Mouse (Mus musculus): ENCODE results near the gene Syt7. TPM values are rescaled to one million over a fixed set of nuclear protein-coding genes. Genes with fewer than 3 reads are reported as not detected.
A peak's percentile ranks its signal among the peaks of the same experiment; 100 is the strongest.

Syt7 gene
- polyA plus RNA-seq, 1 experiment = 85.2 TPM

DNA sequence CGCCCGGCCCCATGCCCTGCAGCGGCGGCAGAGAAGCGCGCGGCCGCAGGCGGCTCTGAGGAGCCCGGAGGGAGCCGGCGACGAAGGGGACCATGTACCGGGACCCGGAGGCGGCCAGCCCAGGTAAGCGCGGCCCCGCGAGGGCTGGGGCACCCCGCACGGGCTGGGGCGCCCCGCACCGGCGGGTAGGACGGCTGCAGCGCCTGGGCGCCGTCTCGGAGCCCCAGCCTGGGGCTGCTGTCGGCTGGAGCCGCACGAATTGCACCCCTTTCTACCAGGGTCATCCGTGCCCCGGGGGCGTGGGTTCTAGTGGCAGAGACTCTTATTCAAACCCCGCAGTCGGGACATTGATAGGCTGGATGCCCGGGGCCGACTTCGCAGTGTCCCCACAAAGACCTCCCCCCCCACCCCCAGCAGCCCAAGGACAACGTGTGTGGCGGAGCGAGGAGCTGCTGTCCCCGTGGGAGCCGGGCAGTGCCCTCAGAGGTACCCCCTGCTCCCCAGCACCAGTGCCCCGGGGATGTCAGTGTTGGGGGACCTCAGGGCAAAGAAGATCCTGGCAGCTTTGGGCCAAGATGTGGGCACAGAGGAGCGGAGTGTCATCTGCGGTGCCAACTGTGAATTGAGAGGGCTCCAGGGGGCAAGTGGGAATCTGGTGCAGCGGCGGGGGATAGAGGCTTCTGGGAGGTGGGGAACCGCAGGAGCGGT is 655 bp downstream of the Syt7 start:
- no peak for TF ChIP-seq CTCF (IDR thresholded peaks at IDR 0.05; ENCODE audit: borderline replicate concordance, extremely low read depth, insufficient read depth, insufficient read length)
- TF ChIP-seq POLR2A (IDR thresholded peaks at IDR 0.05; ENCODE audit: borderline replicate concordance, extremely low read depth, insufficient read depth, insufficient read length, poor library complexity, severe bottlenecking) = no peak
- DNase-seq (ENCODE audit: low read depth) = peak; percentile 38

DNA sequence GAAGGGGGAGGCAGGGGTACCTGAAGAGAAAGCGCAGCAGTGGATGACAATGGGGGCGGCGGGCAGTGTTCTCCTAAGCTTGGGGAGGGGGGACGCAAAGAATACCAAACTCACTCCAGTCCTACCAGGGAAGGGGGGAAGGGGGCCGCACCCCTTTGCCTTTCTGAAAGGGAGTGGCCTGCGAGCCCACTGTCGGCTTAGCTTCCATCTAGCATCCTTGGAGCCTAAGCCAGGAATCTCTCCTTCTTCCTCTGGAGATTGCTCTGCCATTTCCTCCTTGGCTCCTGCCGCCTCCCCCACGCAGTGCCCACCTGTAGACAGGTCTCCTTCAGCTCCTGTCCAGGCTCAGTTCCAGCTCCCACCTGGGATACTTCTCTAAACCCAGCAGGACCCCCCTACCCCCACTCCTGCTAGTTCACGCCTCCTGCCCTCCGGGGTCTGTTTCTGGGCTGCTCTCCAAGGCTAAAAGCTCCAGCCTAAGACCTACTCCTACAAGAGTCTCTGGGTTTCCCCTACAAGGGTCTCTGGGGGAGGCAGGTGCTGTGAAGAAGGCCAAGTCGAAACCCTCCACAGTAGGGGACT is 1.3 kb downstream of the Syt7 start:
- TF ChIP-seq POLR2A (IDR thresholded peaks at IDR 0.05; ENCODE audit: borderline replicate concordance, extremely low read depth, insufficient read depth, insufficient read length, poor library complexity, severe bottlenecking) = no peak
- no peak for TF ChIP-seq CTCF (IDR thresholded peaks at IDR 0.05; ENCODE audit: borderline replicate concordance, extremely low read depth, insufficient read depth, insufficient read length)
- DNase-seq (ENCODE audit: low read depth) = peak; percentile 19

DNA sequence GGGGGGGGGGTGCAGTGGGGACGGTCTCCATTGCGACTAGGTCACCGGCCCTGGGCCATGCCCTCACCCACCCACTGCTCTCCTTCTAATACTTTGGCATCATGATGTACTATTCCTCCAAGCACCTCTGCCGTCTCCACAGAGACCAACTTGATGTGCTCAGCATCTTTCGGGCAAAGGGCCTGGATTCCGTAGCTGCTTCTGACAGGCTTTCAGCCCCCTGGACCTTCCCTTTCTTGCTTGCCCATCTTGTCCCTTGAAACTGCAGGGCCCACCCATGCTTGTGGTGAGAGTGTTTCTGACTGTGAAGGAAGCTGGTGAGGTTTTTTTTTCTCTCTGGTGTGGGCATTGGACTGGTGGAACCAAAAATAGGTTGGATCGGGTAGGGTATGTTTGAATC is 2.1 kb downstream of the Syt7 start:
- DNase-seq (ENCODE audit: low read depth) = no peak
- no peak for TF ChIP-seq POLR2A (IDR thresholded peaks at IDR 0.05; ENCODE audit: borderline replicate concordance, extremely low read depth, insufficient read depth, insufficient read length, poor library complexity, severe bottlenecking)
- no peak for TF ChIP-seq CTCF (IDR thresholded peaks at IDR 0.05; ENCODE audit: borderline replicate concordance, extremely low read depth, insufficient read depth, insufficient read length)

DNA sequence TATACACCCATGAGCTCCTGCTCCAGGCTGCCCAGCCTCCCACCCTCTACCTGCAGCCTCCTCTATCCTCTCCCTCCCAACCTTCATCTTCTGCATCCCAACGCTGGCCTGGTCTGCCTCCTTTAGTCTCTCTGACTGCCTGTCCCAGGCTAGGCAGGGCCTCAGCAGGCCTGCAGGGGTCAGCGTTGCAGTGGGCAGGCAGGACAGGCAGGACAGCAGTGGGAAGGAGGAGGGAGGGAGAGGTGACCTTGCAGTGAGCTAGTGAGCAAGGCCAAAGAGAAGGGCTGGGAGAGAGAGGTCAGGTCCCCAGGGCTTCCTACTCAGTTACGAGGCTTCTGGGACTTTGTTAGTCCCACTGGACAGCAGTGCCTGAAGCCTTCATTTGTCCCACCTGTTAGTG is 3.1 kb downstream of the Syt7 start:
- TF ChIP-seq POLR2A (IDR thresholded peaks at IDR 0.05; ENCODE audit: borderline replicate concordance, extremely low read depth, insufficient read depth, insufficient read length, poor library complexity, severe bottlenecking) (no peak), CTCF (IDR thresholded peaks at IDR 0.05; ENCODE audit: borderline replicate concordance, extremely low read depth, insufficient read depth, insufficient read length) (peak; percentile 45; the same call in 1 of the 2 replicates)
- no peak for DNase-seq (ENCODE audit: low read depth)

DNA sequence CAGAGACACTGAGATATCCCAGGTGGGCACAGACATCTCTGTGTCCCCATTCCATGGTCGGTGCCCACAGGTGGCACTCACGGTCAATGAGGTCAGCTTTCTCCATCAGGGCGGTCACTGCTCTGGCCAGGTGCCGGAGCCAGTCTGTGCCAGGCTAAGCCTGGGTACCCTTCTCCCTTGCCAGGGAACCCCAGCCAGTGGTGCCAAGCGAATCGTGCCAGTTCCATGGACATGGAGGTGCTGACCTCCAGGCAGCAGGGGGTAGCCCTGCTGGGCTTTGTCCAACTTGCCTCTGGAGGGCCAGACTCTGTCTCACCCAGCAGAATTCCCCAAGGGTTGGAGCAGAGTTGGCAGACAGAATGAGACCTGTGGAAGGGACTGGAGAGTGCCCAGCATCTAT is 4.6 kb downstream of the Syt7 start:
- DNase-seq (ENCODE audit: low read depth) = no peak
- TF ChIP-seq POLR2A (IDR thresholded peaks at IDR 0.05; ENCODE audit: borderline replicate concordance, extremely low read depth, insufficient read depth, insufficient read length, poor library complexity, severe bottlenecking) = no peak

DNA sequence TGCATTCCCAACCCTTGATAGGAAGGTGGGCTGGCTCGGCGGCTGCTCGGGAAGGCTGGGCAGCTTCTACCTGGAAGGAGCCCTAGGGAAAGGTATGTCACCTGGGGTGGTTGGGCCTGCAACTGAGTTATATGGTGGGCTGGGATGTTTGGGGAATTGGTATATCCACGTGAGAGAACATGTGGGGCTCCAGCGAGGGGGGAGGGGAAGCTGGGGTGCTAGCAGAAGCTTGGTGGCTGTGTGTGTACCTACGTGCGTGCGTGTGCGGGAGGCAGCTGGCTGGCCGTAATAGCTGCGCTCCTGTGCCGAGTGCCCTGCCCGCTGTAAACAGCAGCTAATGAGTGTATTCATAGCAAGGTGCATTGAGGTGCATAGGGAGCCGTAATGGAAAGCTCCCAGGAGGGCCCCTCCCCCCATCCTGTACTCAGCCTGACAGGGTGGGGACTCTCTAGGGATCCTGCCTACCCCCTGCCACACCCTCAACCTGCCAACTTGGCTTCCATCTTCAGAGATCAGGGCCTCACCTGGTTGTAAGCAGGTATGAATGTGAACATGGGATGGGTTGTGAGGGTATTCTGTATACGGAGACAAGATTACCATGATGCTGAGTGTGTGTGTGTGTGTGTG is 5.1 kb downstream of the Syt7 start:
- peak; percentile 23 for DNase-seq (ENCODE audit: low read depth)

DNA sequence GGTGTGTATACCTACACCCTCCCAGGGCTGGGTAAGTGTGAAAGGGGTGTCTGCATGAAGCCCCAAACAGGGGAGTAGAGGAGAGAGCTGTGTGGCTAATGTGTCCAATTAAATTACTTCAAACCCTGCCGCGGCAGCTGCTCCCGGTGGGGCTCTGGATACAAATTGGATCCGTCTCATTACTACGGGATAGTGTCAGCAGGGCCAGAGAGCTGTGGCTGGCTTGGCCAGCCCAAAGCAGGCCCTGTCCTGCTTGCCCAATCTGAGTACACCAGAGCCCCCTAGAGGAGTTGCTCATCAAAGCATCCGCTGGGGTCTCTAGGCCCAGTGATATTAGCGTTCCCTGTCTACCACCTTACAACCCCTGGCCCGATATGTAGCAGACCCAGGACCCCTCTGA is 6.3 kb downstream of the Syt7 start:
- TF ChIP-seq CTCF (IDR thresholded peaks at IDR 0.05; ENCODE audit: borderline replicate concordance, extremely low read depth, insufficient read depth, insufficient read length) = peak; percentile 58; the same call in 1 of the 2 replicates
- TF ChIP-seq POLR2A (IDR thresholded peaks at IDR 0.05; ENCODE audit: borderline replicate concordance, extremely low read depth, insufficient read depth, insufficient read length, poor library complexity, severe bottlenecking) = no peak
- DNase-seq (ENCODE audit: low read depth) = peak; percentile 87

More for the DNA sequence above, 5.1 kb downstream of the Syt7 start:
- no peak for TF ChIP-seq POLR2A (IDR thresholded peaks at IDR 0.05; ENCODE audit: borderline replicate concordance, extremely low read depth, insufficient read depth, insufficient read length, poor library complexity, severe bottlenecking)
- TF ChIP-seq CTCF (IDR thresholded peaks at IDR 0.05; ENCODE audit: borderline replicate concordance, extremely low read depth, insufficient read depth, insufficient read length) = no peak

DNA sequence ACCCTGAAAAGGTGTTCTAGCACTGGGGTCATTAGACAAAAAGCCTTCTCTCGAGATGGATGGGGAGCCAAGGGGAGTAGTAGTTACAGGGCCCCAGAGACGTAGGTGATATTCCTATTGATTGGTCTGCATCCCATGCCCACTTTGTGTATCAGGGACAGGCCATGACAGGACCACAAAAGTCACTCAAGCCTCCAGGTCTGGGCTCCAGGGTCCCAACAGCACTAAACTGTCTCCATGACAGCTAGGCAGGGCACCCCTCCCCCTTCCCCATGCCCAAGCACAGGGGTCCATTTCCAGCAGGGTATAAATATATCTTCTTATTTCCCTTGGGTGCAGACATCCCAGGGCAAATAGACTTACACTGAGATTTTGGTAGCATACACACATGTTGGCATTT is 8.1 kb downstream of the Syt7 start:
- no peak for DNase-seq (ENCODE audit: low read depth)
- TF ChIP-seq POLR2A (IDR thresholded peaks at IDR 0.05; ENCODE audit: borderline replicate concordance, extremely low read depth, insufficient read depth, insufficient read length, poor library complexity, severe bottlenecking) (no peak), CTCF (IDR thresholded peaks at IDR 0.05; ENCODE audit: borderline replicate concordance, extremely low read depth, insufficient read depth, insufficient read length) (no peak)

DNA sequence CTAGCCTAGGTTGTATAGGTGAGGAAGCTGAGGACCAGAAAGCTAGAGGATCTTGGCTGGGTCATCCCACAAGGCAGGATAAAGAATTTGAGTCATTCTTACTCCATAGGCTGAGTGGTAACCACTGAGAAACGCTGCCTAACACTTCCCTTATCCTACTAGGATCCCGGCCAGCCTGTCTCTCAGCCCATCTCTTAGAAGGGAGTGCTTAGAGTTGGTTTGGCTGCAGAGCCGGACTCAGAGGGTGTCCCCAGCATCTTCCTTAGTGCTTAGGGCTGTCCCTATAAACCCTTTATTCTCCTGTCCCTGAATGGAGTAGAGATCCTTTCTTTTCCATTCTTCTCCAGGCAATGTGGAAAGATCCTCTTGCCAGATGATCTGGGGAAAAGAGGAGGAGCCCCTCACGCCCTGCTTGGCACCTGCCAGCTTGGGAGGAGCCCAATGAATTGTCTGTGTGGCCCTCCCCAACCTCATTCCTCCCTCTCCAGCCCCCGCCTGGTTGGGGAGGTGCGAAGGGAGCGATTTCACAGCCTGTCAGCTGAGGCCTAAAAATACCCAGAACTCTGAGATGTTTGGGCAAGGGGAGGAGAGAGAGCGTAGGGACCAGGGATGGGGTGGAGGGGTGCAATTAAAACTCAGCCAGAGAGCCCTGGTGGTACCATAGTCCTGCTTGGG is 8.7 kb downstream of the Syt7 start:
- TF ChIP-seq POLR2A (IDR thresholded peaks at IDR 0.05; ENCODE audit: borderline replicate concordance, extremely low read depth, insufficient read depth, insufficient read length, poor library complexity, severe bottlenecking) (no peak), CTCF (IDR thresholded peaks at IDR 0.05; ENCODE audit: borderline replicate concordance, extremely low read depth, insufficient read depth, insufficient read length) (no peak)
- peak; percentile 69 for DNase-seq (ENCODE audit: low read depth)

DNA sequence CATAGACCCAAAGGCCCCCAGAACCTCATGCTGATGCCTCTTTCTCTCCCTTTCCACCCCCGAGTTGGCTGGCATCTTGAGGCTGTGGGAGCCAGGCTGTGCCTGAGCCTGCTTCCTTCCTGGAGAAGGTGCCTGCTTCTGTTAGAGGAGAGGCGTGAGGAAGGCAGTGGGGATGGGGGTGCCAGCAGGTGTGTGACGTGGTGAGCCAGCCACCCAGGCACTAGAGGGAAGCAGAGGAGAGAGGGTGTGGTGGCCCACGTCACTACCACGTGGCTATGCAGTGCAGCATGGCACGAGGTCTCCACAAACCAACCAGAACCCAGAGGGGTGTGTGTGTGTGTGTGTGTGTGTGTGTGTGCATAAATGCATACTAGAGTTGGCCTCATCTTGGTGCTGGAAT is 9.4 kb downstream of the Syt7 start:
- no peak for DNase-seq (ENCODE audit: low read depth)
- TF ChIP-seq CTCF (IDR thresholded peaks at IDR 0.05; ENCODE audit: borderline replicate concordance, extremely low read depth, insufficient read depth, insufficient read length) = no peak
- TF ChIP-seq POLR2A (IDR thresholded peaks at IDR 0.05; ENCODE audit: borderline replicate concordance, extremely low read depth, insufficient read depth, insufficient read length, poor library complexity, severe bottlenecking) = no peak

DNA sequence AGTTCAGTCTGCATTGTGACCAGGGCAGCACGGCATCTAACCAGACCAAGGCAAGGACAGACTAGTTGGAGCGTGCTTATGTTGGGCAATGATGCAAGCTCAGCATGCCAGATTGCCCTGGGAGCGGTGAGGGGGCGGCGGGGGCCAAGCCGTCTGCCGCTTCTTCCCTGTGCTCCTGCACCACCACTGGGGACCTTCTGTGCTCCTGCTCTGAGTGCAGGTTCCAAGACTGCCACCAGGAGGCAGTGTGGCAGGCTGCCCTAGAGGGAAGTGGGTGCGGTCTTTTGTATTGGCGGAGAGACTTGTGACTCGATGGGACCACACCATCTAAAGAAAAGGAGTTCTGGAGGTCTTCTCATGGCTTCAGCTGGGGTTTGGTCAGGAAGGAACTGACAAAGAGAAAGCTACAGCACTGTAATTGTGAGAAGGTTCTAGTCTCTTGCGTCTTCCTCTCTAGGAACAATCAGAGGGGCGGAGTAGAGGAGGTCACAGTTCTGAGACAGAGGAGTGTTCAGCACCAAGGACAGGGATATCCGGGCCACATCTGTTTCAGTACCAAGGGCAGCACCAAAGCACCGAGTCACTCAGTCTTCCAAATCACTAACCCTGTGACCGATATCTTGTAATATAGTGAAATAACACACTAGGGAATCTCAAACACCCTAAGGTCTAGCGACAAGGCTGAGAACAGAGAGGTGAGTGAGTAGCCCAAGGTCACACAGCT is 14.0 kb downstream of the Syt7 start:
- DNase-seq (ENCODE audit: low read depth) = peak; percentile 41
- TF ChIP-seq POLR2A (IDR thresholded peaks at IDR 0.05; ENCODE audit: borderline replicate concordance, extremely low read depth, insufficient read depth, insufficient read length, poor library complexity, severe bottlenecking) (no peak), CTCF (IDR thresholded peaks at IDR 0.05; ENCODE audit: borderline replicate concordance, extremely low read depth, insufficient read depth, insufficient read length) (peak; percentile 59; the same call in 1 of the 2 replicates)

All from brain, embryonic 14.5 days (tissue).